Mouse (Mus musculus) CH12.LX (cell line): ENCODE data around the gene Ppp4r4.

Source experiments
- CHD2 ChIP-seq: IDR thresholded peaks from 2 replicates; pipeline ENCODE4 v1.6.1; 2011; ENCODE audit warnings: low read length, improper control_type of control experiment
- CTCF ChIP-seq, 2 experiments: IDR thresholded peaks in 1 of 2; conservative IDR thresholded peaks in 1 of 2; 2 replicates each; pipeline ENCODE4 v1.5.1; 2011 to 2012; ENCODE audit warnings: low read depth in 2 of 2, low read length in 2 of 2, improper control_type of control experiment in 1 of 2, inconsistent platforms in 1 of 2, mild to moderate bottlenecking in 1 of 2, moderate library complexity in 1 of 2
- EP300 ChIP-seq: IDR thresholded peaks from 2 replicates; pipeline ENCODE4 v1.6.1; 2011; ENCODE audit warnings: low read length, improper control_type of control experiment
- JUND ChIP-seq: conservative IDR thresholded peaks from 2 replicates; pipeline ENCODE4 v1.6.1; 2011; ENCODE audit warnings: low read depth, low read length, improper control_type of control experiment
- NELFE ChIP-seq: IDR thresholded peaks from 2 replicates; pipeline ENCODE4 v1.6.1; 2011; ENCODE audit warnings: low read depth, low read length, improper control_type of control experiment
- PAX5 ChIP-seq: IDR thresholded peaks from 2 replicates; pipeline ENCODE4 v1.6.1; 2012; ENCODE audit warnings: low read length, inconsistent platforms, mixed read lengths
- POLR2A ChIP-seq: IDR thresholded peaks from 2 replicates; pipeline ENCODE4 v1.6.1; 2011; ENCODE audit warnings: low read depth, mild to moderate bottlenecking, improper control_type of control experiment, low read length
- RCOR1 ChIP-seq: conservative IDR thresholded peaks from 2 replicates; pipeline ENCODE4 v1.6.1; 2012; ENCODE audit warnings: low read depth, mild to moderate bottlenecking, inconsistent platforms, low read length, improper control_type of control experiment
- SIN3A ChIP-seq: IDR thresholded peaks from 2 replicates; pipeline ENCODE4 v1.6.1; 2012; ENCODE audit warnings: low read length, improper control_type of control experiment, inconsistent platforms
- TCF12 ChIP-seq: IDR thresholded peaks from 2 replicates; pipeline ENCODE4 v1.6.1; 2014; ENCODE audit warnings: low read depth, mild to moderate bottlenecking, inconsistent platforms, low read length, improper control_type of control experiment
- ZNF384 ChIP-seq: IDR thresholded peaks from 2 replicates; pipeline ENCODE4 v1.6.1; 2012; ENCODE audit warnings: low read depth, low read length, improper control_type of control experiment, inconsistent platforms

DNA sequence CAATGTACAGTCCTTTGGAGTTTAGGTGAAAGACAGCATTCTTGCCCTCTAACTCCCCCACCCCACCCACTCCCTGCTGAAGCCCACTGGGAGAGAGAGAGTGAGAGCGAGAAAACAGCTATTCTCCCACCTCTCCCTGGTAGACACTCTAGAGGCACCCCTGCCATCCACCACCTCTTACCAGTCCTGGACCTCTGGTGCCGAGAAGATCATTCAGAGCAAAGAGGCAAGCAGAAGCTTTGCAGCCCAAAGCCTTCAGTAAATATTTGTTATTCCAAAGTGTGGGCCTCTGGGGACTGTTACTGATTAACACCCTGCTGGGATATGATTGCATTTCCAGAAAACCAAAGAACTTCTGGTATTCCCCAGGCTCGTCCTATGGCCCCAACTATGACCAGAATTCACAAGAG, 99.1 kb downstream of the Ppp4r4 start, which contains the start of gene Serpina10:
- TF ChIP-seq PAX5 (no peak), CHD2 (no peak), ZNF384 (no peak), SIN3A (no peak), EP300 (no peak), POLR2A (no peak), RCOR1 (no peak), NELFE (no peak), CTCF (conservative IDR thresholded peaks at IDR 0.05 in 1 of 2, IDR thresholded peaks at IDR 0.05 in 1 of 2; ENCODE audit: low read depth in 2 of 2, low read length in 2 of 2) (no peak), TCF12 (no peak), JUND (no peak)
